Mouse (Mus musculus): ENCODE measurements around the gene Khdc1c. TPM values are rescaled to one million over a fixed set of nuclear protein-coding genes. Genes with fewer than 3 reads are reported as not detected.

The Khdc1c gene
- polyA plus RNA-seq, 1 experiment from 2014 or later: not detected

Other genes starting within 250 kb of the Khdc1c start
- 10.3 and 12.0 TPM in 2 replicates for gene Tmem14a, start 149.8 kb upstream of the Khdc1c start, polyA plus RNA-seq (2016; fragmentation: Nextera tagmentation; extraction: Ambion mirVana)
- gene Gsta3, start 127.7 kb upstream of the Khdc1c start, polyA plus RNA-seq (2016; fragmentation: Nextera tagmentation; extraction: Ambion mirVana): 0.36 and 0.64 TPM in 2 replicates
- gene Khdc1a, start 18.7 kb upstream of the Khdc1c start, polyA plus RNA-seq (2016; fragmentation: Nextera tagmentation; extraction: Ambion mirVana): not detected in 2 replicates
- gene Khdc1b, start 15.2 kb downstream of the Khdc1c start, polyA plus RNA-seq (2016; fragmentation: Nextera tagmentation; extraction: Ambion mirVana): 0.10 TPM in 1 of 2 replicates, not detected in the other